Mouse (Mus musculus) midbrain, embryonic 14.5 days (tissue): ENCODE measurements around the gene Mlst8. TPM values are rescaled to one million over a fixed set of nuclear protein-coding genes. Genes with fewer than 3 reads are reported as not detected.

Experiments
- ATAC-seq: fragments of 200-750 bp; cut with Nextera tagmentation; 2 replicates; pipeline ENCODE4 v1.8.0; 2017; ENCODE audit warnings: moderate number of reproducible peaks, moderate library complexity; ENCODE audit not compliant: low FRiP score, low TSS enrichment
- DNase-seq: peaks from one replicate; pipeline ENCODE4 v3.0.0-alpha.2; 2015
- H3K27ac ChIP-seq: fragments of 300-500 bp; sonication (generic); replicated peaks from 2 replicates; pipeline ENCODE4 v1.5.1; 2014; ENCODE audit warnings: mild to moderate bottlenecking, low read depth, low read length, moderate library complexity
- H3K27me3 ChIP-seq: fragments of 300-500 bp; sonication (generic); 2 replicates; pipeline ENCODE4 v1.6.1; 2014; ENCODE audit warnings: low read length, control low read depth, mixed read lengths; ENCODE audit not compliant: control insufficient read depth, insufficient read depth
- H3K36me3 ChIP-seq: fragments of 300-500 bp; sonication (generic); 2 replicates; pipeline ENCODE4 v1.6.1; 2014; ENCODE audit warnings: low read length, control low read depth; ENCODE audit not compliant: control insufficient read depth, insufficient read depth
- H3K4me1 ChIP-seq: fragments of 300-500 bp; sonication (generic); 2 replicates; pipeline ENCODE4 v1.6.1; 2014; ENCODE audit warnings: mild to moderate bottlenecking, antibody characterized with exemption, low read length, control low read depth; ENCODE audit not compliant: control insufficient read depth, insufficient read depth
- H3K4me2 ChIP-seq: fragments of 300-500 bp; sonication (generic); 2 replicates; pipeline ENCODE4 v1.6.1; 2014; ENCODE audit warnings: mild to moderate bottlenecking, low read length, moderate library complexity
- H3K4me3 ChIP-seq: fragments of 300-500 bp; sonication (generic); replicated peaks from 2 replicates; pipeline ENCODE4 v1.5.1; 2014; ENCODE audit warnings: low read depth, low read length
- H3K9ac ChIP-seq: fragments of 300-500 bp; sonication (generic); replicated peaks from 2 replicates; pipeline ENCODE4 v1.6.1; 2014; ENCODE audit warnings: mild to moderate bottlenecking, low read length, moderate library complexity
- H3K9me3 ChIP-seq: fragments of 300-500 bp; sonication (generic); 2 replicates; pipeline ENCODE4 v1.6.1; 2016; ENCODE audit warnings: low read length, control low read depth, mixed read lengths; ENCODE audit not compliant: control insufficient read depth
- WGBS: fragments of 180-500 bp; shearing (Covaris S2); extraction: QIAGEN DNeasy Blood & Tissue Kit; methylation state at CpG from one replicate; pipeline ENCODE4 v1.1.7; 2014; 5-methylcytosine and 5-hydroxymethylcytosine counted together
- polyA plus RNA-seq: library from polyadenylated mRNA; unstranded; fragments of >200 nt; fragmentation: Nextera tagmentation; extraction: Ambion mirVana; gene quantifications from 2 replicates; pipeline ENCODE4 v1.2.1, GENCODE M21; 2014

Mlst8 gene
- 36.2 and 43.0 TPM in 2 replicates for polyA plus RNA-seq

GRCm38 (mm10) chr17:24478663-24479380 is at the start of gene Mlst8:
Mlst8 (minus strand) TSS chr17:24479078.
- WGBS: under 1% methylated on average over 48 of the region's 48 CpGs
- DNase-seq (peak; percentile 98), ATAC-seq (peak; percentile 93)

GRCm38 (mm10) chr17:24528560-24528918 is 49.7 kb upstream of the Mlst8 start:
- peaks cover 30% of the 10 kb centered on the region for H3K4me1 ChIP-seq
- H3K4me3 ChIP-seq: peak overlapping the region; percentile 81
- H3K9me3 ChIP-seq: no peaks in the 10 kb centered on the region
- peak overlapping the region; percentile 49 for H3K9ac ChIP-seq
- under 1% methylated on average over 8 of the region's 8 CpGs for WGBS
- DNase-seq (peak; percentile 23), ATAC-seq (no peak)
- peaks cover 23% of the 10 kb centered on the region for H3K36me3 ChIP-seq
- peak overlapping the region; percentile 79 for H3K27ac ChIP-seq
- peak overlapping the region; percentile 91 for H3K4me2 ChIP-seq
- H3K27me3 ChIP-seq: no peaks in the 10 kb centered on the region

More at GRCm38 (mm10) chr17:24478663-24479380, at the start of gene Mlst8:
- H3K4me3 ChIP-seq: peak within 1 kb of the TSS; percentile 63
- H3K36me3 ChIP-seq: peaks cover 35% of the 10 kb centered on the region
- H3K9ac ChIP-seq: peak within 1 kb of the TSS; percentile 65
- peak within 1 kb of the TSS; percentile 58 for H3K4me2 ChIP-seq
- peak within 1 kb of the TSS; percentile 94 for H3K27ac ChIP-seq
- H3K27me3 ChIP-seq: no peaks in the 10 kb centered on the region
- peaks cover 7% of the 10 kb centered on the region for H3K4me1 ChIP-seq
- H3K9me3 ChIP-seq: no peaks in the 10 kb centered on the region

GRCm38 (mm10) chr17:24527723-24528559 is 49.1 kb upstream of the Mlst8 start, which contains the start of gene Traf7:
Traf7 (minus strand) TSS chr17:24527938.
- ATAC-seq: peak; percentile 98
- WGBS: under 1% methylated on average over 40 of the region's 40 CpGs
- peak; percentile 97 for DNase-seq
- Histone ChIP-seq H3K9me3 (no peaks in the 10 kb centered on the region), H3K4me2 (peak within 1 kb of the TSS; percentile 91), H3K4me3 (peak within 1 kb of the TSS; percentile 81), H3K36me3 (peaks cover 23% of the 10 kb centered on the region), H3K9ac (peak within 1 kb of the TSS; percentile 82), H3K27me3 (no peaks in the 10 kb centered on the region), H3K4me1 (peaks cover 25% of the 10 kb centered on the region), H3K27ac (peak within 1 kb of the TSS; percentile 79)

GRCm38 (mm10) chr17:24527315-24527714 is 48.4 kb upstream of the Mlst8 start:
- peaks cover 24% of the 10 kb centered on the region for H3K4me1 ChIP-seq

DNA sequence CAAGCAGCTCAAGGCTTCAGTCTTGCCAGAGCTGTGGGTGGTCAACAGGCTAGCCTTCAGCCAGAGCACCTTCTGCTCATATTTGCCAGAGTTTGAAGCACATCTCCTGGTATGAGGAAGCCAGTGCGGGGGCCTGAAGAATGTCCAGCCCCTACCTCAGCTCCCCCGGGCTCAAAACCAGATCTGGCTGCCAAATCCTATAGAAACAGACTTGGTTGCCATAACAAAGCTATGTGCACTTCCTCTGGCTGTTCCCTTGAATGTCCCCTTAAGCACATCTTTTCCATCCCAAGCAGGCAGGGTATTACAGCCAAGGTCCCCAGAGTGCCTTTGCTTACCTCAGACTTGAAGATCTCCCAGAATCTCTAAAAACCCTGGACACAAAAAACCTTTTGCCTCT is 45.9 kb upstream of the Mlst8 start:
- H3K27ac ChIP-seq: no peak overlapping the region
- WGBS: 78% methylated on average over 2 of the region's 2 CpGs
- H3K9ac ChIP-seq: no peak overlapping the region
- H3K27me3 ChIP-seq: no peaks in the 10 kb centered on the region
- H3K9me3 ChIP-seq: no peaks in the 10 kb centered on the region
- ATAC-seq: no peak
- no peak overlapping the region for H3K4me3 ChIP-seq
- H3K36me3 ChIP-seq: peaks cover 17% of the 10 kb centered on the region; the same call in 1 of the 2 replicates
- H3K4me2 ChIP-seq: no peak overlapping the region
- peaks cover 20% of the 10 kb centered on the region for H3K4me1 ChIP-seq
- no peak for DNase-seq

More at GRCm38 (mm10) chr17:24527315-24527714, 48.4 kb upstream of the Mlst8 start:
- under 1% methylated on average over 19 of the region's 19 CpGs for WGBS
- H3K36me3 ChIP-seq: peaks cover 23% of the 10 kb centered on the region
- no peaks in the 10 kb centered on the region for H3K27me3 ChIP-seq
- peak overlapping the region; percentile 77 for H3K27ac ChIP-seq
- H3K9ac ChIP-seq: peak overlapping the region; percentile 82
- ATAC-seq (no peak; the same call in 1 of the 2 replicates), DNase-seq (no peak)
- peak overlapping the region; percentile 80 for H3K4me2 ChIP-seq
- H3K4me3 ChIP-seq: peak overlapping the region; percentile 81
- no peaks in the 10 kb centered on the region for H3K9me3 ChIP-seq

DNA sequence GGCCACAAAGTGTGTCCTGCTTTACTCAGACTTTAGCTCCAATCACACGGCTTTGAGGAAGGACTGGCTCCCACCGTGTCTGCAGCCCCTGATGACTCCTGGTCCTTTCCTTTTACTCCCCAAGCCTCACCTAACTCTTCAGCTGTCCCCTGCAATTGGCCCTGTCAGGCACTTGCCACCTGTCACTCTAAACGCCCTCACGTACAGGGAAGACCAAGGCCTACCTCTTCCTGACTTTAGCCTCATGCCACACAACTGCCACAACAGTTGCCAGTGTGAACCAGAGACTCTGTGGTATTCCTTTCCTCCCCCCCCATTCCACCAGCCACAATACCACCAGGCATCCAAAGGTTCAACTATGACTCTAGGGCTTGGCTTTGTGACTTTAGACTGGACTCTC is 41.6 kb upstream of the Mlst8 start:
- DNase-seq (no peak), ATAC-seq (no peak)
- Histone ChIP-seq H3K9ac (no peak overlapping the region), H3K9me3 (no peaks in the 10 kb centered on the region), H3K4me1 (no peaks in the 10 kb centered on the region), H3K4me2 (no peak overlapping the region), H3K4me3 (no peak overlapping the region), H3K27ac (no peak overlapping the region), H3K36me3 (peaks cover 49% of the 10 kb centered on the region), H3K27me3 (no peaks in the 10 kb centered on the region)
- WGBS: 94% methylated on average over 4 of the region's 4 CpGs

- no peaks in the 10 kb centered on the region for H3K4me1 ChIP-seq
- no peak overlapping the region for H3K27ac ChIP-seq
- H3K4me3 ChIP-seq: no peak overlapping the region
- H3K9ac ChIP-seq: no peak overlapping the region
- peaks cover 86% of the 10 kb centered on the region for H3K36me3 ChIP-seq
- 90% methylated on average over 24 of the region's 24 CpGs for WGBS
- H3K4me2 ChIP-seq: no peak overlapping the region
- DNase-seq (no peak), ATAC-seq (no peak)
- no peaks in the 10 kb centered on the region for H3K27me3 ChIP-seq
- no peaks in the 10 kb centered on the region for H3K9me3 ChIP-seq
Measured at GRCm38 (mm10) chr17:24514270-24515257, 35.7 kb upstream of the Mlst8 start.

GRCm38 (mm10) chr17:24513609-24514008 is 34.7 kb upstream of the Mlst8 start:
- no peak overlapping the region for H3K4me2 ChIP-seq
- no peak overlapping the region for H3K4me3 ChIP-seq
- H3K36me3 ChIP-seq: peaks cover 91% of the 10 kb centered on the region
- 53% methylated on average over 5 of the region's 5 CpGs for WGBS
- no peak overlapping the region for H3K27ac ChIP-seq
- no peaks in the 10 kb centered on the region for H3K27me3 ChIP-seq
- no peaks in the 10 kb centered on the region for H3K4me1 ChIP-seq
- H3K9me3 ChIP-seq: no peaks in the 10 kb centered on the region
- no peak overlapping the region for H3K9ac ChIP-seq
- DNase-seq (peak; percentile 83), ATAC-seq (peak; percentile 60; the same call in 1 of the 2 replicates)
